Mouse (Mus musculus): Measurements from ENCODE around the gene Eif2ak1. TPM values are rescaled to one million over a fixed set of nuclear protein-coding genes. Genes with fewer than 3 reads are reported as not detected.

Eif2ak1 gene
- polyA plus RNA-seq, 1 experiment from 2014 or later = 45.5 TPM

DNA sequence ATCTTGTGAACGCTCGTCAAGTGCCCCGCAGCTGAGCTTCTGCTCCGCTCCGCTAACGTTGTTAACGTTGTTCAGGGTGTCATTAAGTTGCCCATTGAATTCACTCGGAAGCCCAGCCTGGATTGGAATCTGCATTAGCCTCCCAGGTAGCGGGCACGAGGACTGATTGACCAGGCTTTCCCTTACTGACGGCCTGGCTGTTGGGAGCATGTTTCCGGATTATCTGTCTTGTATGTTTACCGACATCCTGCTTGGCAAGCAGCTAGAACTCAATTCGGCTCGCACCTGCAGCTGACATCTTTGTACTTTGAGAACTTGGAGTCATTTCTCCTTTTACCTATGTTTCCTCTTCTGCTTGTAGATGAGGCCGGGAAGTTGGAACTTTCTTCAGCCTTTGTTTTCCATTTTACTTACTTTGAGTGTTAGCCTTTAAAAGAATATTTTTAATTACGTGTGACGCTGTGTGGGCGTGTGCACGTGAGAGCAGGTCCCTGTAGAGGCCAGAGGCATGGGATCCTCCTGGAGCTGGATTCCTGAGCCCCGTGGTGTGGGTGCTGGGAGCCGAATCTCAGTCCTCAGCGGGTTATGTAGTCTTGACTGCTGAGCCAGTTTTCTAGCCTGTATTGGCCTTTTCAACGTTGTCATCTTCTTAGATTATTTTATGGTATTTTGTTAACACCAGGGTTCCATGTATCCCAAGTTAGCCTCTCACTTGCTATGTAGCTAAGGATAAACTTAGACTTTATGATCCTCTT, 2.5 kb downstream of the Eif2ak1 start:
- no peak overlapping the region for H3K27ac ChIP-seq
- no peak for ATAC-seq (ENCODE audit: low FRiP score)
- H3K27me3 ChIP-seq = no peaks in the 10 kb centered on the region
- WGBS = 89% methylated on average over 24 of the region's 24 CpGs
- peaks cover 17% of the 10 kb centered on the region for H3K4me1 ChIP-seq (replicated peaks)
- H3K4me3 ChIP-seq = no peak overlapping the region
- no peak overlapping the region for H3K4me2 ChIP-seq
- no peaks in the 10 kb centered on the region for H3K36me3 ChIP-seq
- H3K9ac ChIP-seq = no peak overlapping the region
- no peaks in the 10 kb centered on the region for H3K9me3 ChIP-seq

DNA sequence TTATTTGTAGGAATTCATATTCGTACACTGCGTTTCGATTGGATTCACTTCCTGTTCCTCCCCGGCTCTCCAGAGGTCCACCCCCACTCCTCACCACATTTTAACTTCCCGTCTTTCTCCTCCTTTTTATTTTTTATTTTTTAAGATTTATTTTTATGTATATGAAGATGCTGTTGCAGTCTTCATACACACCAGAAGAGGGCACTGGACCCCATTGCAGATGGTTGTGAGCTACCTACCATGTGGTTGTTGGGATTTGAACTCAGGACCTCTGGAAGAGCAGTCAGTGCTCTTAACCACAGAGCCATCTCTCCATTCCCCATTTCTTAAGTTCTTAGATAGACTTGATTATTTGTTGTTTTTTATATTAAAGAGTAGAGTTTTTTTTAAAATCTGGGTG, 3.2 kb downstream of the Eif2ak1 start:
- no peak overlapping the region for H3K4me2 ChIP-seq
- H3K9me3 ChIP-seq = no peaks in the 10 kb centered on the region
- no peak overlapping the region for H3K4me3 ChIP-seq
- no peak for ATAC-seq (ENCODE audit: low FRiP score)
- peaks cover 17% of the 10 kb centered on the region for H3K4me1 ChIP-seq (replicated peaks)
- no peaks in the 10 kb centered on the region for H3K36me3 ChIP-seq
- WGBS = 93% methylated on average over 5 of the region's 5 CpGs
- H3K27ac ChIP-seq = no peak overlapping the region
- H3K27me3 ChIP-seq = no peaks in the 10 kb centered on the region
- no peak overlapping the region for H3K9ac ChIP-seq

DNA sequence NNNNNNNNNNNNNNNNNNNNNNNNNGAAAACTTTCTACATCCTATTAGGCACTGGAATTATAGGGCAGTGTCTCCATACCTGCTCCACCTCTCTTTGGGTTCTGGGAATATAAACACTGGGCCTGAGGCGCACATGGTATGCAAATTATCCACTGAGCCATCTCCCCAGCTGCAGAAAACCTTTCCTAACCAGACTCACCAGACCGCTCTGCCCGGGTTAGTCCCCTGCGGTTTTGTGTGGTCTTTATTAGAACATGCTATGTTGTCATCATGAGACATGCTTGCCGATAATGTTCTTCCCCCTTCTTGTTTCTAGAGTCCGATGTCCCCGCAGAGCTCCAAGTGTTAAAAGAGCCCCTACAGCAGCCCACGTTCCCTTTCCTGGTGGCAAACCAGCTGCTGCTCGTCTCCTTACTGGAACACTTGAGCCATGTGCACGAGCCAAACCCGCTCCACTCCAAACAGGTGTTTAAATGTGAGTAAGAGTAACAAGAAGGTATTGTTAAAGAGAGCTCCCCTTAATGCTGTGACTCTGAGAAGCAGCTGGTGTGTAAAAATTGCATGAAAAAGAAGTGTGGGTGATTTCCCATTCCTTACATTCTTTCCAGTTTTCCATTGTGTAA, 54.1 kb downstream of the Eif2ak1 start:
- no peak for ATAC-seq (ENCODE audit: low FRiP score)
- peaks cover 49% of the 10 kb centered on the region for H3K36me3 ChIP-seq

DNA sequence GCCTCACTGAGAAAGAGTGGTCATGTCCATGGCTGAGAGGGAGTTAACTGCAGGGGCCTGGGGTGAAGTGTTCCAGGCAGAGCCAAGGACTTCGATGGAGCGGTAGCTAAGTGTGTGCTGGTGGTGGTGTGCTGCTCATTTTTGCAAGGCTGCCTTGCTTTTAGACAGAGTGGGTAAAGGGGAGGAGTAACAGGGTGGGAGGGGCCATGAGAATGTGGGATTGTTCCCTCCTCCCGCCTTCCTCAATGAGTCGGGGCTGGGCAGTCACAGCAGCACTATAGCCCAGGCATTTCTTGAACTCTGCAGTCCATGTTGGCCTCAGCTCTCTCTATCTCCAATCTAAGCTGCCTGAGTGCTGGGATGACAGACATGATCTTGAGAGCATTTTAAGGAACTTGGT, 57.0 kb downstream of the Eif2ak1 start:
- H3K27me3 ChIP-seq = no peaks in the 10 kb centered on the region
- WGBS = 71% methylated on average over 4 of the region's 4 CpGs
- H3K9me3 ChIP-seq = no peaks in the 10 kb centered on the region
- no peak overlapping the region for H3K4me2 ChIP-seq
- no peak overlapping the region for H3K27ac ChIP-seq
- no peak overlapping the region for H3K4me3 ChIP-seq
- no peak overlapping the region for H3K9ac ChIP-seq
- ATAC-seq (ENCODE audit: low FRiP score) = no peak
- no peaks in the 10 kb centered on the region for H3K4me1 ChIP-seq (replicated peaks)
- peaks cover 77% of the 10 kb centered on the region for H3K36me3 ChIP-seq

More for the DNA sequence above, 54.1 kb downstream of the Eif2ak1 start:
- Histone ChIP-seq H3K4me2 (no peak overlapping the region), H3K27ac (no peak overlapping the region), H3K27me3 (no peaks in the 10 kb centered on the region), H3K4me1 (replicated peaks) (no peaks in the 10 kb centered on the region), H3K9me3 (no peaks in the 10 kb centered on the region), H3K4me3 (no peak overlapping the region), H3K9ac (no peak overlapping the region)
- WGBS = 91% methylated on average over 11 of the region's 11 CpGs

DNA sequence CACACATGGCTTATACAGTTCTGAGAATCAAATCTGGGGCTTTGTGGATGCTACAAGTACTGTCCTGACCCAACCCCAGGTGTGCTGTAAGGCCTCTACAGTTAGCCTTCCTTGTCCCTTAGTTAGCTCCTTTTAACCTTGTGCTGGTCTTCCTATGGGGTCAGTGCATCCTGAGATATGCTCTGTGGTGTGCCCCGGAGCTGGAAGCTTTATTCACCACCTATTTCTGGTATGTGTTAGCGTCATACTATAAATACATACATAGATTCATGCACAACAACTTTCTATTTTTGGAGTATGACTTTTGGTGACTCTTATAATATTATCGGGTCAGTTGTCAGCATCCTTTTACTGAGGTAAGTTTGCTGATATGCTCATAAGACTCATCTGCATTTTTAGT, 67.7 kb downstream of the Eif2ak1 start:
- Histone ChIP-seq H3K36me3 (peaks cover 99% of the 10 kb centered on the region), H3K4me3 (no peak overlapping the region), H3K4me1 (replicated peaks) (no peaks in the 10 kb centered on the region), H3K9ac (no peak overlapping the region), H3K27me3 (no peaks in the 10 kb centered on the region), H3K4me2 (no peak overlapping the region), H3K9me3 (no peaks in the 10 kb centered on the region), H3K27ac (no peak overlapping the region)
- no peak for ATAC-seq (ENCODE audit: low FRiP score)
- 97% methylated on average over 3 of the region's 3 CpGs for WGBS

GRCm38 (mm10) chr5:143890741-143891140, 73.2 kb downstream of the Eif2ak1 start:
- H3K9ac ChIP-seq = no peak overlapping the region
- H3K36me3 ChIP-seq = peaks cover 95% of the 10 kb centered on the region

DNA sequence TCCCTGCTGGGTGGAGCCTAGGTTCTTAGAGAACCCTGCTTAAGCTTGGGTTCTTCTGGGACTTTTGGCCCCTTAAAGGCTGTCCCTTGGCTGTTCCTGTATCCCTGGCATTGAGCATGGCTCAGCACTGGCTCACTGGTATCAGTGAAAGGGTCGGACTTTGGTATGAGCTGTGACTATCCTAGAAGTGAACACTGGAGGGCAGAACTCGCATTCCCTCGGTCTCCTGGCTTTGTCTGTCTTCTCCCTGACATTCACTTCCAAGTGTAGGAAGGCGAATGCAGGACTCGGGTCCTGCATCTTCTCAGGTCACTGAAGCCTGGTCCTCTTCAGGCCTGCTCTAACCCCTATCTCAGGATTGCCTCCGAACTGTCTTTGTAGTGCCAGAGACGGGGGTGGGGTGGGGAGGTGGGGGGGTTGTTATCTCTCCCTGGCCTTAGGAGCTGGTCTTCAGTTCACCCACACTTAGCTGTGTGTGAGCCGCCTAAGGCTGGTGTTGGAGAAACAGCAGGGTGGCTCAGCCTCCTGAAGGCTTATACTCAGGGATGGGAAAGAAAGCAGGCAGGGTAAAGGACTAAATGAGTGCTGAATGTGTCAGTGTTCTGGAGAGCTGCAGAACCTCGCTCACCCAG, 74.8 kb downstream of the Eif2ak1 start:
- Histone ChIP-seq H3K36me3 (peaks cover 91% of the 10 kb centered on the region), H3K9ac (no peak overlapping the region), H3K27ac (no peak overlapping the region), H3K4me3 (no peak overlapping the region), H3K4me1 (replicated peaks) (no peaks in the 10 kb centered on the region), H3K9me3 (no peaks in the 10 kb centered on the region), H3K27me3 (no peaks in the 10 kb centered on the region), H3K4me2 (no peak overlapping the region)
- WGBS = 78% methylated on average over 9 of the region's 9 CpGs
- ATAC-seq (ENCODE audit: low FRiP score) = no peak

More at GRCm38 (mm10) chr5:143890741-143891140, 73.2 kb downstream of the Eif2ak1 start:
- H3K27ac ChIP-seq = no peak overlapping the region
- no peak overlapping the region for H3K4me2 ChIP-seq
- H3K4me3 ChIP-seq = no peak overlapping the region
- ATAC-seq (ENCODE audit: low FRiP score) = no peak
- H3K4me1 ChIP-seq (replicated peaks) = no peaks in the 10 kb centered on the region
- H3K9me3 ChIP-seq = no peaks in the 10 kb centered on the region
- H3K27me3 ChIP-seq = no peaks in the 10 kb centered on the region
- 92% methylated on average over 6 of the region's 6 CpGs for whole genome bisulfite sequencing

- WGBS = 88% methylated on average over 5 of the region's 5 CpGs
- no peak overlapping the region for H3K9ac ChIP-seq
- no peak overlapping the region for H3K4me3 ChIP-seq
- no peak overlapping the region for H3K4me2 ChIP-seq
- no peaks in the 10 kb centered on the region for H3K9me3 ChIP-seq
- H3K27me3 ChIP-seq = no peaks in the 10 kb centered on the region
- H3K27ac ChIP-seq = no peak overlapping the region
- no peaks in the 10 kb centered on the region for H3K4me1 ChIP-seq (replicated peaks)
- H3K36me3 ChIP-seq = peaks cover 91% of the 10 kb centered on the region
- ATAC-seq (ENCODE audit: low FRiP score) = no peak
These were observed 75.8 kb downstream of the Eif2ak1 start for GRCm38 (mm10) chr5:143893396-143893795.

GRCm38 (mm10) chr5:143897635-143898330, 80.2 kb downstream of the Eif2ak1 start, which contains the start of gene Ankrd61:
Gene Ankrd61 (minus strand): TSS chr5:143897685.
- Histone ChIP-seq H3K27ac (no peak within 1 kb of the TSS), H3K4me2 (no peak within 1 kb of the TSS), H3K4me1 (replicated peaks) (no peaks in the 10 kb centered on the region), H3K27me3 (no peaks in the 10 kb centered on the region), H3K9ac (no peak within 1 kb of the TSS), H3K4me3 (no peak within 1 kb of the TSS), H3K9me3 (no peaks in the 10 kb centered on the region), H3K36me3 (peaks cover 91% of the 10 kb centered on the region)
- ATAC-seq (ENCODE audit: low FRiP score) = no peak
- 88% methylated on average over 14 of the region's 14 CpGs for WGBS

DNA sequence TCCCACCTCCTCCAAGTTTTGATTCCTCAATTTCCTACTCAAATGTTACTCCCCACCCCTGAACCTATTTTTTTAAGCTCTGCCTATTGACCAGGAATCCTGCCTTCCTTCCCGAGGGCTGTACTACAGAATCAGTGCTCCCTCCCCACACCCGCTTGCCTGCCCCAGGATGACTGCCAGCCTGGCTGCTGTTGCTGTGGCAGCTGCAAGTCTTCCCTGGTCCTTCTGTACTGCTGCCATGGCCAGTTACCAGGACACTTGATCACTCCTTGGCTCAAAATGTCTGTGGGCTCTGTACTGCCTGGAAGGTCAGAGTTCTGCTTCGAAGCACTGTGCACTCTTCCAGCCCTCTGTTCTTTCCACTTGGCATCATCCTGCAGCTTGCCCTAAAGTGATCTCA, 84.5 kb downstream of the Eif2ak1 start:
- 84% methylated on average over 3 of the region's 3 CpGs for WGBS
- no peak overlapping the region for H3K4me3 ChIP-seq
- H3K27ac ChIP-seq = no peak overlapping the region
- no peaks in the 10 kb centered on the region for H3K9me3 ChIP-seq
- H3K36me3 ChIP-seq = peaks cover 93% of the 10 kb centered on the region
- H3K9ac ChIP-seq = no peak overlapping the region
- H3K27me3 ChIP-seq = no peaks in the 10 kb centered on the region
- no peak for ATAC-seq (ENCODE audit: low FRiP score)
- H3K4me1 ChIP-seq (replicated peaks) = no peaks in the 10 kb centered on the region
- H3K4me2 ChIP-seq = no peak overlapping the region

- Histone ChIP-seq H3K36me3 (peaks cover 79% of the 10 kb centered on the region), H3K4me2 (no peak overlapping the region), H3K4me3 (no peak overlapping the region), H3K27me3 (no peaks in the 10 kb centered on the region), H3K9me3 (no peaks in the 10 kb centered on the region), H3K27ac (no peak overlapping the region), H3K4me1 (replicated peaks) (peaks cover 16% of the 10 kb centered on the region), H3K9ac (no peak overlapping the region)
- no peak for ATAC-seq (ENCODE audit: low FRiP score)
- WGBS = 92% methylated on average over 4 of the region's 4 CpGs
These were observed 86.2 kb downstream of the Eif2ak1 start for GRCm38 (mm10) chr5:143903813-143904212.

- H3K27ac ChIP-seq = no peak overlapping the region
- no peaks in the 10 kb centered on the region for H3K27me3 ChIP-seq
- peaks cover 54% of the 10 kb centered on the region for H3K36me3 ChIP-seq
- no peak overlapping the region for H3K4me3 ChIP-seq
- 92% methylated on average over 8 of the region's 8 CpGs for WGBS
- ATAC-seq (ENCODE audit: low FRiP score) = no peak
- no peaks in the 10 kb centered on the region for H3K9me3 ChIP-seq
- no peak overlapping the region for H3K9ac ChIP-seq
- peaks cover 28% of the 10 kb centered on the region for H3K4me1 ChIP-seq (replicated peaks)
- no peak overlapping the region for H3K4me2 ChIP-seq
These were observed 88.8 kb downstream of the Eif2ak1 start for GRCm38 (mm10) chr5:143906429-143906828.
